Mouse (Mus musculus): ENCODE data around the gene Ncoa1. TPM values are rescaled to one million over a fixed set of nuclear protein-coding genes. Genes with fewer than 3 reads are reported as not detected.

Ncoa1 gene
- polyA plus RNA-seq (2017; shearing (Covaris generic)), result 55.4 TPM

DNA sequence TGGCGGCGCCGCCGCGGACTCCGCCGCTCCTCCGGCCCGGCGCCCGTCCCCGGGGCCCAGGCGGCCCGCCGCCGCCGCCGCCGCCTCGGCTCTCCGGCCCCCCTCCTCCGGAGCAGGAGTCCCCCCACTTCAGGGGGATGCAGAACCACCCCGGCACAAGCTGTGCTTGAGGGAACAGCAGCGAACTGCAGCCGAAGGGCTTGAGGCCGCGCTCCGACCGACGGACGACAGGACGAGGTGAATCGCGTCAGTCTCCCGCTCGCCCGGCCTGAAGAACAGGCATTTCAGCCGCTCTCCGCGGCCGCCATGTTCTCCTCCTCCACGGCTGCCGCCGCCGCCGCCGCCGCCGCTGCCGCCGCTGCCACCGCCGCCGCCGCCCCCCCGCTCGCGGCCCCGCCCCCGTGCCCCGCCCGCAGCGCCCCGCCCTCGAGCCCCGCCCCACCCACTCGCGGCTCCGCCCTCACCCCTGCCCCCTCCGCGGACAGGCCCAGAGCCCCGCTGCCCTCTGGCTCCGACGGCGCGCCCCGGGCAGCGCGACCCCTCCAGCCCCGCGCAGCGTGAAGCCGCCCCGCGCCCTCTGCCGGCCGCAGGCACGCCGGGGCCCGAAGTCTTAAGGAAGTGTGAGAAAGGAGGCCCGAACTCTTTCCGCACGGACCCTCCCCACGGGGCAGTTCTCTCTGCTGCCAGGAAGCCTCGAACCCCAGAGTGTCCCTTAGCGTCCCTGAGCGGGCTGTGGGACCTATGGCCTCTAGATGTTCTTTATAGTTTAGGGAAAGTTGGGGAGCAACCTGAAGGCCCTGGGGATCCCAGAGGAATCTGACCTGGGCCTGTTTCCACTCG lies at the start of gene Ncoa1:
Gene Ncoa1 (minus strand): TSS at position 351 of the 840 bp plus-strand sequence.

DNA sequence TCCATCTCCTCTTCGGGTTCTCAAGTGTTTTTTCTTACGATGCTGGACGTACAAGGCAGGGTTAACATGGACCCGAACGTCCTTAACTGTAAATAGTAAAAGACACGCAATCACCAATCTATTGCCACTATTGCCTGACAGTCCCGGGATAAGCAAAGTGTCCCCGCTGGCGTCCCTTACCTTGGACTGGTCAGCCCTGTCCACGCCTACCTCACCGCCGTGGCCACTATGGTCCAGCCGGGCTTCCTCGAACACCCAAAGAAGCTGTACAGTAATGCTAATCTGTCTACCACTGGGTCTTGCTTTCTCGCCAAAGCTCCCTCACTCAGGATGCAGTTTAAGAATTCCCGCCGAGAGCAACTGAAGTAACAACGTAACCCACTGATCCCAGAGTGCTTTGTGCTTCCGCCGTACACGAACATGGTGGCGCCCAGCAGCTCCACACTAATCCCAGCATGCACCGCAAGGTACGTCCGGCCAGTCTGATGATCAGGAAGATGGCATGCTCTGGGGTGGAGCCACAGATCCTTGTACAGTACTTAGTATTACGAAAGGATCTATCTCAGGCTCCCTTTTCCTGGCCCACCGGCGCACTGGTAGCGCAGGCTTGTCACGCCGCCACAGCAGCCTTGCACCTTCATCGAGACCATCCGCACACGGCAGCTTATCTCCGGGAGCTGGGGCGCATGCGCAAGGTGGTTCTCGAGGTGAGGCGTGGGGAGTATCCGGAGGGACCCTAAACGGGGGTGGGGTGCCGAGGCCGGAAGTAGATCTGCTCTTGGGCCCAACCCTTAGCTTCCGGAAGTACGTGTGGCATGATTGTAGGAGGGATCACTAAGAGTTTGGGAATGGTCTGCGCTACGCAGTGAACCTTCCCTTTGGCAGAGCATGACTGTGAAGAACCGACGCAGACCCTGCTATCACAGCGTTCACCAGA lies 243.1 kb downstream of the Ncoa1 start, which contains the start of the genes Ptrhd1 and Cenpo:
Gene Ptrhd1 (plus strand): TSS at position 456 of the 937 bp plus-strand sequence.
Gene Cenpo (minus strand): TSS at position 723 of the 937 bp plus-strand sequence.

Other genes starting within 250 kb of the Ncoa1 start
- 3.2 TPM for gene Ptrhd1, start 243.2 kb downstream of the Ncoa1 start, polyA plus RNA-seq (2017; shearing (Covaris generic))
- gene Cenpo, start 242.9 kb downstream of the Ncoa1 start, polyA plus RNA-seq (2017; shearing (Covaris generic)), result 27.2 TPM
- gene Itsn2, start 115.5 kb upstream of the Ncoa1 start, polyA plus RNA-seq (2017; shearing (Covaris generic)), result 181 TPM
- gene Gm3625, start 115.7 kb upstream of the Ncoa1 start, polyA plus RNA-seq (2017; shearing (Covaris generic)), result not detected

Data from CD4-positive, CD25-positive, alpha-beta regulatory T cell (primary cell).